Mouse (Mus musculus): ENCODE results near the gene Snrk.

Gene Snrk

DNA sequence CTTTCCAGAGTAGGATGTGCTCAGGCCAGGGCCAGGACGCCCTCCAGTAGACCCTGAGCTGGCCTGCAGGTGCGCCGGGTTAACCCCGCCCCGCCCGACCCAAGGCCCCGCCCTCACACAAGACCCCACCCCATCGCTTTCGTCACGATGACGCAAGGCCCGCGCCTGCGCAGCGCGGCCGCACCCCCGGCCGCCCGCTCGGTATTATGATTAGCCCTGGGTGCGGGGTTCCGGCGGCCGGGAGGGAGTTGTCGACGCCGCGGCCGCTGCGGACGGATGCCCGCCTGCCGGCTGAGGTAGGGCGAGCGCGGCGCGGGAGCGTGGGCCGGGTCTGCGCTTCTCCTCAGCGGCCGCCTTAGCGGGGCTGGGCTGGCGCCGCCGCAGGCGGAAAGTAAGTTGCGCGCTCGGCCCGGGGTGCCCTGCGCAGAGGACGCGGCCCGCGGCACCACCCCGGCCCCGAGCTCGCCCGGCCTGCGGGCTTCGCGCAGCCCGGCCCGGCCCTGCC, at the start of gene Snrk:
Gene Snrk, plus strand, starts transcription at position 155 of the 505 bp plus-strand sequence.
- peak; percentile 83 for DNase-seq (ENCODE audit: low spot score)

DNA sequence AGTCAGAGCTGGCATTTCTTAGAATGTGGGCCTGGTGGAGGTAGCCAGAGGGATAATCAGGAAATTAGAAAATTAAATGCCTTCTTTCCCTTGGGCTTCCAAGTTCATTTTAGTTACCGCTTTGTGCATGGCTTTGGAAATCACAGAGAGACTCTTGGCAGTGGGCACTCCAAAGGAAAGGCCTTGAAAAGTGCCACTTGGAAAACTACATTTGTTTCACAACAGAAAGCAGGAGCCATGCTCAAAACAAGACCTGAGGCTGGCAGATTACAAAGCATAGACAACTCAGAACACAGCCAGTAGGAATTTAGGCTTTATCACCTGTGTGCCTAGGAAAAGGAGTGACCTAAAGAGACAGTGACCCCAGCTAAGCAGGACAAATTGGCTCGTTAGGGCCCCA, 49.4 kb upstream of the Snrk start:
- DNase-seq (ENCODE audit: low spot score) = no peak

DNA sequence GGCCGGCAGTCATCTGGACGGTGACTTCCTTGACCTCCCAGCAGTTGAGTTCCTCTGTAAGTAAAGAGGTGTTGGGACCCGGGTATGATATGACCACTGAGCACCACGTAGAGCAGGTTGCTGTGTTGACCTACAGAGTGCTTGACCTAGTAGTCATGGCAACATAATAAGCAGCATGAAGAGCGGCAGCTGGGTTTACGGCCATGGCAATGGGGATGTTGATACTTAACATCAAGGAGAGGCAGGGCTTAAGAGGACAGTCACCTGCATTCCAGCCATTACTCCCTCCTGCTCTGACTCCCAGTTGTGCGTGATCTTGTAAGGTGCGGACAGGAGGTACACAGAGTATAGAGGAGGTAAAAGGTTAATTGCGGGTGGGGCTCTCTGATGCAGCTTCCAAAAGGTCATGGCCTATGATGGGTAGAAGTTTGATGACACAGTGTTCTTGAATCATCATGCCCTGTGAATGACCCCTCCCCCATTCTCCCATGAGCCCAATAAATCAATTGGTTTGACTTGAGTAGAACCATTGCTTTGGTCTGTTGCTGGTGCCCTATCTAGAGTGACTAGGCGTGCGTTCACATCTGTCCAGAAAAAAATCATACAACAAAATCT, 47.4 kb upstream of the Snrk start:
- DNase-seq (ENCODE audit: low spot score) = no peak

- DNase-seq (ENCODE audit: low spot score) = no peak
These were observed 43.1 kb upstream of the Snrk start for GRCm38 (mm10) chr9:122073980-122074379.

DNA sequence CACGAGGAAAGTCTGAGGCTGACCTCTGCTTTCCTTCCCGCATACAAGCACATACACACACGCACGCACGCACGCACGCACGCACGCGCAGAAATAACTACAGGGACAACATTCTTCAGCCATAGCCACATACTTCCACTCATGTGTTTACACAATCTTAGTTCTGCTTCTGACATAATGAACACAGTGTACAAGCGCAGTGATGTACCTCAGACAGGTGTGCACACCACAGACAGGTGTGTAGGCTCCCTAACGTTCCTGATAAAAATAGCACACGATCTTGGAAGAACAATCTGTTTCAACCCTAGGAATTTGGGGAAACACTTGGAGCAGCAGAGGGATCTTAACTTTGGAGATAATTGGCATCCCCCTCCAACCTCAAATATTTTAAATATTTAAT, 42.5 kb upstream of the Snrk start:
- no peak for DNase-seq (ENCODE audit: low spot score)

DNA sequence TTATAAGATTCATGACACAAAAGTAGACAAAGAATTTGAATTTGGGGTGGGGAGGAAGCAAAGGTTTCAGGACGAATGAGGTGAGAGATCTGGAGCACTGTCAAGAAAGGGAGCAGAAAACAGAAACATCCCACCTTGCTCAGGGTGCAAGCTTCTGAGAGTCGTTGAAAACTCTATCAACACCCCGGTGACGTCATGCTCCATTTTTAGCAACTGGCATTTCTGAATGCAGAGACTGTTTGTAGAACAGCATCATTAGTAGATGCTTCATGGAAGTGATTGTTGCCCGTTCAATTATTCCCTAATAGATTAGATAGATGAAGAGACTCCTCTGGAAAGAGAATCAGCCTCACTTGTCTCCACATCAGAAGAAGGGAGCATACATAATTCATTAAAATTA, 38.6 kb upstream of the Snrk start:
- DNase-seq (ENCODE audit: low spot score) = no peak

GRCm38 (mm10) chr9:122083698-122084097, 33.4 kb upstream of the Snrk start:
- DNase-seq (ENCODE audit: low spot score) = no peak

GRCm38 (mm10) chr9:122084175-122084574, 32.9 kb upstream of the Snrk start:
- DNase-seq (ENCODE audit: low spot score) = no peak

- DNase-seq (ENCODE audit: low spot score) = no peak
These were observed 32.4 kb upstream of the Snrk start for GRCm38 (mm10) chr9:122084636-122085035.

DNA sequence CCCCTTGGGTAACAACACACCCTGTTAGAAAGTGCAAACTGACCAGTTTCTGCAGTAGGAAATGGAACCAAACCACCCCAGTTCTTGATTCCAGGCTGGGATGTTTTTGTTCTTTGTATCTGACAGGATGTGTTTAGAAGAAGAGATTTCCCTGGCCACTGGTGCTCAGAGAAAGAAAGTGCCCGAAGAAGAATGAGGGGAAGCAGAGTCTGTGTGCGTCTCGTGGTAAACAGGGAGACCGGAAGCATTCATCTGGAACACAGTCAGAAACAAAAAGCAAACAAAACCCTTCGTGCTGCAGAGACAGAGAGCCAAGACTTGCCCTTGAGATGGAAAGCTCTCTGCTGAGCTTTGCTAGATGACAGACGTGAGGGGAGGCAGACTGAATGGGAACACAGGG, 32.0 kb upstream of the Snrk start:
- no peak for DNase-seq (ENCODE audit: low spot score)

DNA sequence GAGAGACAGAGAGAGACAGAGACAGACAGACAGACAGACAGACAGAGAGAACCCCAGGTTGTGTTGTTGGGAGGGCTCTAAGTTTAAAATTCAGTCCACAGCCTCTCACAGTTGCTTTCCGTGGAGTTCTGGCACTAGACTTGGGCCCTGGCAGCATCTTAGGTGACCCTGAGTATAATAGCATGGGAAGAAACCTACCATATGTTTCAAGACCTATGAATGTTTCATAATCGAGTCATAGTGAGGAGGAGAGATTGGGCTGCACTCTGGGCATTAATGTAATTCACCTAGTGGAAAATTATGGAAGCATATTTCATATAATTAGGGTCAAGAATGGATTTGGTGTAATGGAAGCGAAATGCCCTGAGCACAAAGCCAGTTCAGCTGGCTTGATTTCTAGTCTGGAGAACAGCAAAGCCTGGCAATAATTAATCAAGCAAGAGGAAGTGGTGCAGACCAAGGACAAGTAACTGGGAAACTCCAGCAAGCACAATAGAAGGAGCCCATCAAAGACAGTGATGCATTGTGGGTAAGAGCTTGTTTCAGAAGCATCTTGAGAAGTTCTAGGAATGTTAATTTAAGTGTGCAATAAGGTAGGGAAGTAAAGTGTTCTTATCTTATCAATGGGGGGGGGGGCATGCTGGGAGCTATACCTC, 31.4 kb upstream of the Snrk start:
- DNase-seq (ENCODE audit: low spot score) = no peak

DNA sequence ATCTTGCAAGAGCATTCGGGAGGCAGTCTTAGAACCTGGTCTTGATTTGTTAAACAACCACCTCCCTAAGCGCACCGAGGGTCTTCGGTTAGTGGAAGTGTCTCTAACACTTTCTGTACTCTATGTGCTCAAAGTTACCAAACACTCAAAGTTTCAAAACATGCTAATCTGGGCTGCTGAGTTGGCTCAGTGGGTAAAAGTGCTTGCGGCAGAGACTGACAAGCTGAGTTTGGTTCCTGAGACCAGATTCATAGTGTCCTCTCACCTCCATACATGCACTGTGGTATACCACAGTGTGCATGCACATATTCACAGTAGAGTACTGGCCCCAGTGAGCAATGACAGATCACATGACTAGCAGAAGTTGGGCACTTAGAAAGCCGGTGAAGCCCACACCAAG, 30.0 kb upstream of the Snrk start:
- no peak for DNase-seq (ENCODE audit: low spot score)

- DNase-seq (ENCODE audit: low spot score) = no peak
These were observed 25.9 kb upstream of the Snrk start for GRCm38 (mm10) chr9:122091171-122091570.

- peak; percentile 15 for DNase-seq (ENCODE audit: low spot score)
These were observed 25.3 kb upstream of the Snrk start for GRCm38 (mm10) chr9:122091782-122092228.

DNA sequence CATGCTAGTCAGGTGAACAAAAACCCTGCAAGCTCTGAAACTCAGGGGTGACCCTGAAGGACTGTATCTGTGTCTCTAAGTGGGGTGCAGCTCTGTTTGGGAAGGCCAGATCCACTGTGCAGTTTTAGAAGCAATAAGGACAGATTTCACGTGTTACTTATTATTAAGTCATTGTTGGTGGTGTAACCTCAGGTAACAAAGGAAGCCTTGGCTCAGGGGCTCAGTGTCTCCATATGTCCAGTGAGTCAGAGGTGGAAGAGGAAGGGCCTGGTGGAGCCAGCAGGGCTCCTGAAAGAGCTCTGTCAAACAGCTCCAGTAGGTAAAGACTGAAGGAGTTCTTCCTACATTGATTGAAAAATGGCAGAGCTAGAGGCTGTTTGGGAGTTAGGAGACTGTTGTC, 22.9 kb upstream of the Snrk start:
- no peak for DNase-seq (ENCODE audit: low spot score)

DNA sequence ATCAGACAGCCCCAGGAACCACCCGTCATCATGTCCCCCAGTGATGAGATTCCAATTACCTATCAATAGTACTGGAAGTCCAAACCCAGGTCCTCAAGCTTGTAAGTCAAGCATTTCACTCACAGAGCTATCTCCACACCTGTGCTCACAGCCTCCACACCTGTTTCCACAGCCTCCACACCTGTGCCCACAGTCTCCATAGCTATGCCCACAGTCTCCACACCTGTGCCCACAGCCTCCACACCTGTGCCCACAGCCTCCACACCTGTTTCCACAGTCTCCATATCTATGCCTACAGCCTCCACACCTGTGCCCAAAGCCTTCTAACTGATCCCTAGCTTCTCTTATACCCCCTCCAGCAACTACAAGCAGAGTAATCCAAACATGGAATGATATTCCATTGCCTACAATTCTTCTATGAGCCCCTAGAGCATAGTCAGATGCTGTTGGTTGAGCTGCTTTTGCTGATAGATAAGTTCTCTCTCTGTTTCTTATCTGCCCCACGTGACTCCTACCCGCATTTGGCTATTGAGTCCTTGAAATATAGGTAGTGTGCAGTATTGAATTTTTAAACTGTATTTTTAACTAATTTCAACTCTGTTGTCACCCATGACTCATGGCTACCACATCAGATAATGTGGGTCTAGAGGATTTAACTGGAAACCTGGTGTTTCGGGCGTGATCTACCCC, 20.1 kb upstream of the Snrk start:
- DNase-seq (ENCODE audit: low spot score) = no peak

GRCm38 (mm10) chr9:122097535-122097934, 19.5 kb upstream of the Snrk start:
- no peak for DNase-seq (ENCODE audit: low spot score)

- no peak for DNase-seq (ENCODE audit: low spot score)
These were observed 16.4 kb upstream of the Snrk start for GRCm38 (mm10) chr9:122100584-122101127.

GRCm38 (mm10) chr9:122101196-122101595, 15.9 kb upstream of the Snrk start:
- no peak for DNase-seq (ENCODE audit: low spot score)

DNA sequence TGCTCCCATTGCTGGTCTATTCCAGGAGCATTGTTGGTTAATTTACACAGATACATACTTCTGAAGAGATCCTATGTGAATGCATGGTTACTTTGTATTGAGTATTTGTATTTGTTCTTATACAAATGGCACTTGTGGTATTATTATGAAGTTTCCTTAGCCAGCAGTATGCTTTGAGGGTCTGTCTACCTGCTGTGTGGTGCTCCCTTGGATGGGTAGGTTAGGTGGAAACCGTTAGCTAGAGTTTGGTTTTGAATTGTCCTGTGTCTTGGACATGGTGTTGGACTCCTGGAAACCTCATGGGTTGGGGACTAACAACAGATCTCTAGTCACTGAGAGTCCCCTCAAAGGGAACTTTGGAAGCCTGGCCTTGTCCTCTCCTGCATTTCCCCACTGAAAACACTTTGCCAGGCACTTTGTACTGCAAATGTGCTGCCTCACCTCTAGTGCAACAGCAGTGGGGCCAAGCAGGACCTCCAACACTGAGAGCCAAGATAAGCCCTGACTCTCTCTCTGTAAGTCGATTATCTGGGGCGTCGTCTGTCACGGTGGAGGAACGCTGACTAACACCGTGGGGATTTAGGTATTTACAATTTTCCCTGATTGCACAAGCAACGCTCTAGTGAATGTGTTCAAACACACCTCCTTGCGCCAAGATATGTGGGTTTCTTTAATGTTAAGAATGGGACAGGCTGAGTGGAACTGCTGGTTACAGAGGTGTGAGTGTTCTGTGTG, 13.3 kb upstream of the Snrk start:
- no peak for DNase-seq (ENCODE audit: low spot score)

- DNase-seq (ENCODE audit: low spot score) = no peak
These were observed 12.7 kb upstream of the Snrk start for GRCm38 (mm10) chr9:122104285-122104829.
